Mouse (Mus musculus) MEL (cell line): ENCODE results near the gene Hoxc4. TPM values are rescaled to one million over a fixed set of nuclear protein-coding genes. Genes with fewer than 3 reads are reported as not detected.

Source experiments
- DNase-seq: peaks from one replicate; pipeline ENCODE4 v3.0.0; 2011; ENCODE audit warnings: low read depth, low spot score
- H3K27ac ChIP-seq: 2 replicates; pipeline ENCODE4 v1.5.1; 2012; ENCODE audit warnings: low read depth, mild to moderate bottlenecking, control low read depth, low read length, moderate library complexity; ENCODE audit not compliant: control insufficient read depth
- H3K27me3 ChIP-seq, 2 experiments: fragments of 150-350 bp in 1 of 2; sonication (generic) in 1 of 2; 2 replicates each; pipeline ENCODE4 v1.6.1; 2012; ENCODE audit warnings: low read length in 2 of 2, mild to moderate bottlenecking in 2 of 2, improper control_type of control experiment in 1 of 2, moderate library complexity in 1 of 2; ENCODE audit not compliant: insufficient read depth in 2 of 2, control insufficient read depth in 1 of 2
- H3K36me3 ChIP-seq, 2 experiments: 2 replicates each; pipeline ENCODE4 v1.6.1; 2012 to 2014; ENCODE audit warnings: low read length in 2 of 2, improper control_type of control experiment in 1 of 2, inconsistent platforms in 1 of 2, mild to moderate bottlenecking in 1 of 2; ENCODE audit not compliant: insufficient read depth in 2 of 2, control insufficient read depth in 1 of 2
- H3K4me1 ChIP-seq, 2 experiments: fragments of 150-350 bp in 1 of 2; sonication (generic) in 1 of 2; 2 replicates each; pipeline ENCODE4 v1.6.1; 2012; ENCODE audit warnings: low read length in 2 of 2, improper control_type of control experiment in 1 of 2, mild to moderate bottlenecking in 1 of 2; ENCODE audit not compliant: insufficient read depth in 2 of 2, control insufficient read depth in 1 of 2
- H3K4me3 ChIP-seq, 2 experiments: fragments of 150-350 bp in 1 of 2; sonication (generic) in 1 of 2; 2 replicates each; pipeline ENCODE4 v1.5.1; 2012; ENCODE audit warnings: low read depth in 2 of 2, low read length in 2 of 2, mild to moderate bottlenecking in 2 of 2, moderate library complexity in 2 of 2, control low read depth in 1 of 2, improper control_type of control experiment in 1 of 2; ENCODE audit not compliant: control insufficient read depth in 1 of 2, insufficient read depth in 1 of 2
- H3K79me2 ChIP-seq: 2 replicates; pipeline ENCODE4 v1.6.1; 2012; ENCODE audit warnings: mild to moderate bottlenecking, low read length, moderate library complexity; ENCODE audit not compliant: control insufficient read depth, poor library complexity, insufficient read depth
- H3K9ac ChIP-seq: 2 replicates; pipeline ENCODE4 v1.6.1; 2012; ENCODE audit warnings: low read depth, mild to moderate bottlenecking, control low read depth, low read length, moderate library complexity; ENCODE audit not compliant: control insufficient read depth, poor library complexity, severe bottlenecking
- H3K9me3 ChIP-seq: fragments of 150-350 bp; sonication (generic); replicated peaks from 2 replicates; pipeline ENCODE4 v1.6.1; 2012; ENCODE audit warnings: mild to moderate bottlenecking, low read length, improper control_type of control experiment, moderate library complexity; ENCODE audit not compliant: insufficient read depth
- CHD1 ChIP-seq: IDR thresholded peaks from 2 replicates; pipeline ENCODE4 v1.6.1; 2012; ENCODE audit warnings: low read depth, mild to moderate bottlenecking, inconsistent platforms, low read length, improper control_type of control experiment
- CHD2 ChIP-seq: IDR thresholded peaks from 2 replicates; pipeline ENCODE4 v1.6.1; 2011; ENCODE audit warnings: low read length, improper control_type of control experiment
- CTCF ChIP-seq, 3 experiments: IDR thresholded peaks in 2 of 3; conservative IDR thresholded peaks in 1 of 3; 2 replicates each; pipeline ENCODE4 v1.5.1; 2011 to 2012; ENCODE audit warnings: low read length in 3 of 3, low read depth in 2 of 3, mild to moderate bottlenecking in 2 of 3, improper control_type of control experiment in 1 of 3, inconsistent platforms in 1 of 3, mixed read lengths in 1 of 3, moderate library complexity in 1 of 3; ENCODE audit not compliant: control insufficient read depth in 1 of 3, insufficient read depth in 1 of 3, poor library complexity in 1 of 3, severe bottlenecking in 1 of 3
- E2F4 ChIP-seq: IDR thresholded peaks from 2 replicates; pipeline ENCODE4 v1.6.1; 2011; ENCODE audit warnings: low read depth, low read length, improper control_type of control experiment, borderline replicate concordance
- EP300 ChIP-seq, 2 experiments: IDR thresholded peaks; 2 replicates each; pipeline ENCODE4 v1.6.1; 2011; ENCODE audit warnings: improper control_type of control experiment in 2 of 2, low read length in 2 of 2, low read depth in 1 of 2, mild to moderate bottlenecking in 1 of 2
- ETS1 ChIP-seq: IDR thresholded peaks from 2 replicates; pipeline ENCODE4 v1.6.1; 2012; ENCODE audit warnings: low read depth, mild to moderate bottlenecking, inconsistent platforms, low read length, improper control_type of control experiment, moderate library complexity
- GABPA ChIP-seq: IDR thresholded peaks from 2 replicates; pipeline ENCODE4 v1.6.1; 2012; ENCODE audit warnings: low read depth, mild to moderate bottlenecking, inconsistent platforms, low read length, improper control_type of control experiment, moderate library complexity
- GATA1 ChIP-seq: IDR thresholded peaks from 2 replicates; pipeline ENCODE4 v1.6.1; 2011; ENCODE audit warnings: low read depth, low read length, improper control_type of control experiment
- KAT2A ChIP-seq: conservative IDR thresholded peaks from 2 replicates; pipeline ENCODE4 v1.6.1; 2012; ENCODE audit warnings: low read depth, low read length, improper control_type of control experiment, inconsistent platforms
- MAFK ChIP-seq: IDR thresholded peaks from 2 replicates; pipeline ENCODE4 v1.6.1; 2011; ENCODE audit warnings: low read depth, mild to moderate bottlenecking, low read length, improper control_type of control experiment, borderline replicate concordance
- MAZ ChIP-seq: IDR thresholded peaks from 2 replicates; pipeline ENCODE4 v1.6.1; 2012; ENCODE audit warnings: low read depth, mild to moderate bottlenecking, inconsistent platforms, low read length, improper control_type of control experiment
- MEF2A ChIP-seq: IDR thresholded peaks from 2 replicates; pipeline ENCODE4 v1.6.1; 2014; ENCODE audit warnings: low read depth, mild to moderate bottlenecking, inconsistent platforms, low read length, improper control_type of control experiment; ENCODE audit not compliant: poor library complexity, insufficient replicate concordance, severe bottlenecking; ENCODE audit errors: extremely low read depth
- MXI1 ChIP-seq: IDR thresholded peaks from 2 replicates; pipeline ENCODE4 v1.6.1; 2011; ENCODE audit warnings: mild to moderate bottlenecking, low read depth, low read length, improper control_type of control experiment
- MYC ChIP-seq: IDR thresholded peaks from 2 replicates; pipeline ENCODE4 v1.6.1; 2011; ENCODE audit warnings: low read depth, mild to moderate bottlenecking, low read length, improper control_type of control experiment, moderate library complexity
- NRF1 ChIP-seq: IDR thresholded peaks from 2 replicates; pipeline ENCODE4 v1.6.1; 2014; ENCODE audit warnings: low read depth, mild to moderate bottlenecking, inconsistent platforms, low read length, improper control_type of control experiment, moderate library complexity; ENCODE audit not compliant: poor library complexity, insufficient read depth, severe bottlenecking
- POLR2A ChIP-seq, 2 experiments: IDR thresholded peaks; 2 replicates each; pipeline ENCODE4 v1.6.1; 2011 to 2012; ENCODE audit warnings: low read length in 2 of 2, mild to moderate bottlenecking in 2 of 2, control low read depth in 1 of 2, improper control_type of control experiment in 1 of 2, low read depth in 1 of 2, moderate library complexity in 1 of 2; ENCODE audit not compliant: control insufficient read depth in 1 of 2, insufficient read depth in 1 of 2, poor library complexity in 1 of 2
- POLR2AphosphoS5 ChIP-seq: IDR thresholded peaks from 2 replicates; pipeline ENCODE4 v1.6.1; 2012; ENCODE audit warnings: low read depth, borderline replicate concordance, mild to moderate bottlenecking, inconsistent platforms, low read length, moderate library complexity, mixed read lengths
- RCOR1 ChIP-seq: IDR thresholded peaks from 2 replicates; pipeline ENCODE4 v1.6.1; 2012; ENCODE audit warnings: low read depth, mild to moderate bottlenecking, inconsistent platforms, low read length, improper control_type of control experiment
- SIN3A ChIP-seq: IDR thresholded peaks from 2 replicates; pipeline ENCODE4 v1.6.1; 2012; ENCODE audit warnings: low read length, improper control_type of control experiment, inconsistent platforms
- SMC3 ChIP-seq: IDR thresholded peaks from 2 replicates; pipeline ENCODE4 v1.6.1; 2011; ENCODE audit warnings: low read depth, low read length, improper control_type of control experiment
- TBP ChIP-seq: IDR thresholded peaks from 2 replicates; pipeline ENCODE4 v1.8.0; 2011; ENCODE audit warnings: low read depth, low read length, improper control_type of control experiment
- TCF12 ChIP-seq: IDR thresholded peaks from 2 replicates; pipeline ENCODE4 v1.6.1; 2014; ENCODE audit warnings: low read depth, mild to moderate bottlenecking, inconsistent platforms, low read length, improper control_type of control experiment, moderate library complexity
- USF1 ChIP-seq: IDR thresholded peaks from 2 replicates; pipeline ENCODE4 v1.6.1; 2014; ENCODE audit warnings: low read depth, mild to moderate bottlenecking, inconsistent platforms, low read length, improper control_type of control experiment, moderate library complexity
- USF2 ChIP-seq, 2 experiments: IDR thresholded peaks; 2 replicates each; pipeline ENCODE4 v1.6.1; 2011 to 2012; ENCODE audit warnings: improper control_type of control experiment in 2 of 2, low read length in 2 of 2, borderline replicate concordance in 1 of 2, inconsistent platforms in 1 of 2, low read depth in 1 of 2, mild to moderate bottlenecking in 1 of 2; ENCODE audit not compliant: insufficient read depth in 1 of 2
- ZC3H11A ChIP-seq: IDR thresholded peaks from 2 replicates; pipeline ENCODE4 v1.6.1; 2012; ENCODE audit warnings: low read depth, mild to moderate bottlenecking, inconsistent platforms, low read length, improper control_type of control experiment
- ZKSCAN1 ChIP-seq: IDR thresholded peaks from 2 replicates; pipeline ENCODE4 v1.6.1; 2012; ENCODE audit warnings: low read depth, mild to moderate bottlenecking, inconsistent platforms, low read length, improper control_type of control experiment, moderate library complexity
- ZMIZ1 ChIP-seq: IDR thresholded peaks from 2 replicates; pipeline ENCODE4 v1.6.1; 2012; ENCODE audit warnings: low read depth, mild to moderate bottlenecking, inconsistent platforms, low read length, improper control_type of control experiment, moderate library complexity
- ZNF384 ChIP-seq: IDR thresholded peaks from 2 replicates; pipeline ENCODE4 v1.6.1; 2012; ENCODE audit warnings: low read depth, mild to moderate bottlenecking, inconsistent platforms, low read length, improper control_type of control experiment
- polyA plus RNA-seq, 2 experiments: library from polyadenylated mRNA; stranded (reverse) in 1 of 2; unstranded in 1 of 2; fragments of >175 nt in 1 of 2; fragments of >200 nt in 1 of 2; gene quantifications; 2 replicates each; pipeline versions ENCODE4 v1.2.1 to v1.2.4; 2012; ENCODE audit warnings: low replicate concordance in 2 of 2, low read depth in 1 of 2; ENCODE audit not compliant: insufficient read length in 2 of 2, insufficient read depth in 1 of 2, missing spikeins in 1 of 2
- total RNA-seq: library from RNA; depleted of rRNA; stranded (reverse); fragments of 300-350 nt; gene quantifications from 2 replicates; pipeline ENCODE4 v1.2.3, GENCODE M21; 2012; rRNA removed

The Hoxc4 gene
- total RNA-seq: 2.5 and 2.6 TPM in 2 replicates
- 1 to 10 TPM in 1 of 2 experiments, not detected in 1; 9.4 TPM for polyA plus RNA-seq

DNA sequence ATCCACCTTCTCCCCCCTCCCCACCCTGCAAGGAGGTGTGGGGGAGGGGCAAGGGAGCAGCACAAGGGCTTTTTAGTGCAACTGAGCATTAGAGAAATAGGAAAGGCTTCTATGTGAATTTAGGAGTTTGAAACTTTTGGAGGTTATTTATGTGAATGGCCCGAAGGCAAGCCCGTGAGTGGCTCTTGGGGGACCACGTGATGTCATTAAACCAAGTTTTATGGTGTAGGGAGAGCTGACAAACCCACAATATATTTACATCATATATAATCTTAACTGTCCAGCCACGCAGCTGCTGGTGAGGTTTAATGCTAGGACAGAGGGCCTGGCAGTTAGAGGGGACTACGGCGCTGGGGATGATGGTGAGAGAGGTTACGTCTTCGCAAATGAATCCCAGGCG, at the start of gene Hoxc4:
Hoxc4 (plus strand) TSS at position 299 of the 400 bp plus-strand sequence.
- Histone ChIP-seq H3K79me2 (no peaks in the 10 kb centered on the region), H3K9ac (no peak within 1 kb of the TSS), H3K4me1 (peaks cover 5 to 8% of the 10 kb centered on the region in 2 experiments), H3K9me3 (no peaks in the 10 kb centered on the region), H3K36me3 (peaks cover 0 to 11% of the 10 kb centered on the region in 2 experiments; a peak in 2 of 4 replicates), H3K4me3 (no peak within 1 kb of the TSS), H3K27me3 (no peaks in the 10 kb centered on the region), H3K27ac (no peak within 1 kb of the TSS)
- no peak for TF ChIP-seq ZMIZ1
- TF ChIP-seq ETS1: no peak
- no peak for TF ChIP-seq MAFK
- TF ChIP-seq TCF12: no peak
- no peak for TF ChIP-seq MAZ
- no peak for TF ChIP-seq E2F4
- no peak for TF ChIP-seq MYC
- no peak for TF ChIP-seq GABPA
- no peak for TF ChIP-seq MXI1
- TF ChIP-seq RCOR1: no peak
- no peak for TF ChIP-seq SMC3
- no peak for TF ChIP-seq SIN3A
- no peak for TF ChIP-seq ZKSCAN1
- TF ChIP-seq USF1: no peak
- no peak for TF ChIP-seq TBP
- no peak for TF ChIP-seq POLR2A (IDR thresholded peaks at IDR 0.05; ENCODE audit: control insufficient read depth in 1 of 2, insufficient read depth in 1 of 2, low read depth in 1 of 2, low read length in 2 of 2, poor library complexity in 1 of 2)
- no peak for DNase-seq

DNA sequence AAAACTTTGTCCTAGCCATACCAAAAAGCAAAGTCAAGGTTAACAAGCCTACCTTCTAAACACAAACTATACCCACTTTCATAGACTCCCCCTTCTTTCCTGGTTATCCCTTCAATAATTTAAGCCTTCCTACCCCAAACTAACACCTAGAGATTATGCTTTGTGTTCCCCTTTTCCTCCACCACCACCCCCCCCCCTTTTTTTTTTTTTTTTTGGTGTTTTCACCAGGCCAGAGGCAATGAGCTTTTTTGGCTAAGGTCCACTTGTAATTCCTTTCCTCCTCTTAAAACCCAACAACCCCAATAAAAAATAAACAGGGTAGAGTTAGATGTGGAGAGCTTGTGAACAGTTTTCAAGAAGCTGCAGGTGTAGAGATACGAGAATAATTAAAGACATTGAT, 49.4 kb upstream of the Hoxc4 start:
- no peak for TF ChIP-seq E2F4
- no peak for TF ChIP-seq ZMIZ1
- no peak for TF ChIP-seq POLR2AphosphoS5
- TF ChIP-seq USF2 (IDR thresholded peaks at IDR 0.05; ENCODE audit: borderline replicate concordance in 1 of 2, insufficient read depth in 1 of 2, low read depth in 1 of 2, low read length in 2 of 2): no peak
- no peak; the same call in 1 of the 2 replicates for TF ChIP-seq ZKSCAN1
- no peak for TF ChIP-seq NRF1
- TF ChIP-seq ZNF384: peak; percentile 97
- no peak for TF ChIP-seq ZC3H11A
- no peak for TF ChIP-seq SMC3
- no peak for TF ChIP-seq CTCF (IDR thresholded peaks at IDR 0.05 in 2 of 3, conservative IDR thresholded peaks at IDR 0.05 in 1 of 3; ENCODE audit: control insufficient read depth in 1 of 3, insufficient read depth in 1 of 3, low read depth in 2 of 3, low read length in 3 of 3, poor library complexity in 1 of 3, severe bottlenecking in 1 of 3)
- TF ChIP-seq CHD1: no peak
- peak; percentile 69 for TF ChIP-seq MAZ
- TF ChIP-seq GATA1: no peak
- TF ChIP-seq ETS1: 0 out of 2 replicates have a peak, but pooled peaks have one; percentile 22
- no peak for TF ChIP-seq EP300 (IDR thresholded peaks at IDR 0.05; ENCODE audit: low read depth in 1 of 2, low read length in 2 of 2)
- no peak for TF ChIP-seq CHD2
- TF ChIP-seq MEF2A: no peak
- no peak for TF ChIP-seq KAT2A
- TF ChIP-seq MYC: no peak
- TF ChIP-seq, all 39 proteins: peak for 3
- H3K36me3 ChIP-seq: peaks cover 0 to 18% of the 10 kb centered on the region in 2 experiments; a peak in 2 of 4 replicates
- DNase-seq: no peak
- H3K9ac ChIP-seq: no peak overlapping the region
- H3K9me3 ChIP-seq: no peaks in the 10 kb centered on the region
- H3K79me2 ChIP-seq: peaks cover 31% of the 10 kb centered on the region
- no peak overlapping the region for H3K27ac ChIP-seq
- no peak overlapping the region for H3K4me3 ChIP-seq
- H3K27me3 ChIP-seq: no peaks in the 10 kb centered on the region; a peak in 2 of 4 replicates
- peaks cover 12 to 19% of the 10 kb centered on the region in 2 experiments for H3K4me1 ChIP-seq
